Mouse (Mus musculus): ENCODE measurements around the gene Obp2a. TPM values are rescaled to one million over a fixed set of nuclear protein-coding genes. Genes with fewer than 3 reads are reported as not detected.

Gene Obp2a
- polyA plus RNA-seq, 1 experiment from 2014 or later = not detected

- 86% methylated on average over 5 of the region's 5 CpGs for WGBS
- H3K9me3 ChIP-seq (ENCODE audit: control insufficient read depth, low read length) = no peaks in the 10 kb centered on the region
- no peak overlapping the region for H3K27ac ChIP-seq (ENCODE audit: low read length)
- H3K27me3 ChIP-seq (replicated peaks; ENCODE audit: control insufficient read depth, insufficient read depth, low read length) = no peaks in the 10 kb centered on the region
- no peak overlapping the region for H3K4me3 ChIP-seq (replicated peaks; ENCODE audit: low read length)
- H3K4me2 ChIP-seq (ENCODE audit: low read length) = no peak overlapping the region
- ATAC-seq = no peak
- no peak overlapping the region for H3K9ac ChIP-seq (replicated peaks; ENCODE audit: low read depth, low read length)
- no peaks in the 10 kb centered on the region for H3K36me3 ChIP-seq (ENCODE audit: control insufficient read depth, insufficient read depth)
- no peaks in the 10 kb centered on the region for H3K4me1 ChIP-seq (replicated peaks; ENCODE audit: control insufficient read depth, insufficient read depth, low read length)
Observed at GRCm38 (mm10) chr2:25664125-25664524, 35.7 kb upstream of the Obp2a start.

- Histone ChIP-seq H3K27ac (ENCODE audit: low read length) (no peak overlapping the region), H3K9me3 (ENCODE audit: control insufficient read depth, low read length) (no peaks in the 10 kb centered on the region), H3K27me3 (replicated peaks; ENCODE audit: control insufficient read depth, insufficient read depth, low read length) (no peaks in the 10 kb centered on the region), H3K9ac (replicated peaks; ENCODE audit: low read depth, low read length) (no peak overlapping the region), H3K36me3 (ENCODE audit: control insufficient read depth, insufficient read depth) (no peaks in the 10 kb centered on the region), H3K4me1 (replicated peaks; ENCODE audit: control insufficient read depth, insufficient read depth, low read length) (no peaks in the 10 kb centered on the region), H3K4me2 (ENCODE audit: low read length) (no peak overlapping the region), H3K4me3 (replicated peaks; ENCODE audit: low read length) (no peak overlapping the region)
- no peak for ATAC-seq
- 68% methylated on average over 1 of the region's 1 CpGs for WGBS
Observed at GRCm38 (mm10) chr2:25666516-25666915, 33.3 kb upstream of the Obp2a start.

- no peaks in the 10 kb centered on the region for H3K4me1 ChIP-seq (replicated peaks; ENCODE audit: control insufficient read depth, insufficient read depth, low read length)
- 94% methylated on average over 3 of the region's 3 CpGs for WGBS
- no peak within 1 kb of the TSS for H3K27ac ChIP-seq (ENCODE audit: low read length)
- H3K4me3 ChIP-seq (replicated peaks; ENCODE audit: low read length) = no peak within 1 kb of the TSS
- H3K9me3 ChIP-seq (ENCODE audit: control insufficient read depth, low read length) = no peaks in the 10 kb centered on the region
- no peak for ATAC-seq
- H3K9ac ChIP-seq (replicated peaks; ENCODE audit: low read depth, low read length) = no peak within 1 kb of the TSS
- H3K4me2 ChIP-seq (ENCODE audit: low read length) = no peak within 1 kb of the TSS
- no peaks in the 10 kb centered on the region for H3K36me3 ChIP-seq (ENCODE audit: control insufficient read depth, insufficient read depth)
- H3K27me3 ChIP-seq (replicated peaks; ENCODE audit: control insufficient read depth, insufficient read depth, low read length) = no peaks in the 10 kb centered on the region
Observed at GRCm38 (mm10) chr2:25676486-25676885, 23.4 kb upstream of the Obp2a start, which contains the start of gene Lcn6. Gene Lcn6 (plus strand): TSS chr2:25676786.

- WGBS = 84% methylated on average over 6 of the region's 6 CpGs
Observed at GRCm38 (mm10) chr2:25679559-25679958, 20.3 kb upstream of the Obp2a start.

GRCm38 (mm10) chr2:25682426-25682825 lies 17.4 kb upstream of the Obp2a start, which contains the start of gene Lcn10:
Gene Lcn10 (plus strand): TSS chr2:25682726.
- no peak within 1 kb of the TSS for H3K4me3 ChIP-seq (replicated peaks; ENCODE audit: low read length)
- no peaks in the 10 kb centered on the region for H3K4me1 ChIP-seq (replicated peaks; ENCODE audit: control insufficient read depth, insufficient read depth, low read length)
- no peak for ATAC-seq
- H3K4me2 ChIP-seq (ENCODE audit: low read length) = no peak within 1 kb of the TSS
- 78% methylated on average over 2 of the region's 2 CpGs for WGBS
- no peak within 1 kb of the TSS for H3K9ac ChIP-seq (replicated peaks; ENCODE audit: low read depth, low read length)
- H3K36me3 ChIP-seq (ENCODE audit: control insufficient read depth, insufficient read depth) = no peaks in the 10 kb centered on the region
- no peak within 1 kb of the TSS for H3K27ac ChIP-seq (ENCODE audit: low read length)
- no peaks in the 10 kb centered on the region for H3K27me3 ChIP-seq (replicated peaks; ENCODE audit: control insufficient read depth, insufficient read depth, low read length)
- H3K9me3 ChIP-seq (ENCODE audit: control insufficient read depth, low read length) = no peaks in the 10 kb centered on the region

More at GRCm38 (mm10) chr2:25679559-25679958, 20.3 kb upstream of the Obp2a start:
- no peak overlapping the region for H3K4me2 ChIP-seq (ENCODE audit: low read length)
- H3K36me3 ChIP-seq (ENCODE audit: control insufficient read depth, insufficient read depth) = no peaks in the 10 kb centered on the region
- no peak for ATAC-seq
- no peak overlapping the region for H3K27ac ChIP-seq (ENCODE audit: low read length)
- no peaks in the 10 kb centered on the region for H3K4me1 ChIP-seq (replicated peaks; ENCODE audit: control insufficient read depth, insufficient read depth, low read length)
- H3K9ac ChIP-seq (replicated peaks; ENCODE audit: low read depth, low read length) = no peak overlapping the region
- no peaks in the 10 kb centered on the region for H3K9me3 ChIP-seq (ENCODE audit: control insufficient read depth, low read length)
- no peaks in the 10 kb centered on the region for H3K27me3 ChIP-seq (replicated peaks; ENCODE audit: control insufficient read depth, insufficient read depth, low read length)
- no peak overlapping the region for H3K4me3 ChIP-seq (replicated peaks; ENCODE audit: low read length)

GRCm38 (mm10) chr2:25686941-25687340 lies 12.9 kb upstream of the Obp2a start:
- Histone ChIP-seq H3K4me1 (replicated peaks; ENCODE audit: control insufficient read depth, insufficient read depth, low read length) (no peaks in the 10 kb centered on the region), H3K27me3 (replicated peaks; ENCODE audit: control insufficient read depth, insufficient read depth, low read length) (no peaks in the 10 kb centered on the region), H3K4me3 (replicated peaks; ENCODE audit: low read length) (no peak overlapping the region), H3K9me3 (ENCODE audit: control insufficient read depth, low read length) (no peaks in the 10 kb centered on the region), H3K27ac (ENCODE audit: low read length) (no peak overlapping the region), H3K9ac (replicated peaks; ENCODE audit: low read depth, low read length) (no peak overlapping the region), H3K4me2 (ENCODE audit: low read length) (no peak overlapping the region), H3K36me3 (ENCODE audit: control insufficient read depth, insufficient read depth) (no peaks in the 10 kb centered on the region)
- no peak for ATAC-seq
- 66% methylated on average over 4 of the region's 4 CpGs for WGBS

GRCm38 (mm10) chr2:25694605-25695004 lies 5.2 kb upstream of the Obp2a start:
- Histone ChIP-seq H3K27ac (ENCODE audit: low read length) (no peak overlapping the region), H3K4me2 (ENCODE audit: low read length) (no peak overlapping the region), H3K9me3 (ENCODE audit: control insufficient read depth, low read length) (no peaks in the 10 kb centered on the region), H3K4me1 (replicated peaks; ENCODE audit: control insufficient read depth, insufficient read depth, low read length) (no peaks in the 10 kb centered on the region), H3K4me3 (replicated peaks; ENCODE audit: low read length) (no peak overlapping the region), H3K36me3 (ENCODE audit: control insufficient read depth, insufficient read depth) (no peaks in the 10 kb centered on the region), H3K9ac (replicated peaks; ENCODE audit: low read depth, low read length) (no peak overlapping the region), H3K27me3 (replicated peaks; ENCODE audit: control insufficient read depth, insufficient read depth, low read length) (no peaks in the 10 kb centered on the region)
- no peak for ATAC-seq

- Histone ChIP-seq H3K4me1 (replicated peaks; ENCODE audit: control insufficient read depth, insufficient read depth, low read length) (no peaks in the 10 kb centered on the region), H3K27ac (ENCODE audit: low read length) (no peak overlapping the region), H3K36me3 (ENCODE audit: control insufficient read depth, insufficient read depth) (no peaks in the 10 kb centered on the region), H3K4me3 (replicated peaks; ENCODE audit: low read length) (no peak overlapping the region), H3K4me2 (ENCODE audit: low read length) (no peak overlapping the region), H3K9ac (replicated peaks; ENCODE audit: low read depth, low read length) (no peak overlapping the region), H3K27me3 (replicated peaks; ENCODE audit: control insufficient read depth, insufficient read depth, low read length) (no peaks in the 10 kb centered on the region), H3K9me3 (ENCODE audit: control insufficient read depth, low read length) (no peaks in the 10 kb centered on the region)
- no peak for ATAC-seq
- 66% methylated on average over 4 of the region's 4 CpGs for WGBS
Observed at GRCm38 (mm10) chr2:25696951-25697350, 2.9 kb upstream of the Obp2a start.

- Histone ChIP-seq H3K36me3 (ENCODE audit: control insufficient read depth, insufficient read depth) (no peaks in the 10 kb centered on the region), H3K9ac (replicated peaks; ENCODE audit: low read depth, low read length) (no peak overlapping the region), H3K9me3 (ENCODE audit: control insufficient read depth, low read length) (no peaks in the 10 kb centered on the region), H3K27ac (ENCODE audit: low read length) (no peak overlapping the region), H3K27me3 (replicated peaks; ENCODE audit: control insufficient read depth, insufficient read depth, low read length) (no peaks in the 10 kb centered on the region), H3K4me3 (replicated peaks; ENCODE audit: low read length) (no peak overlapping the region), H3K4me1 (replicated peaks; ENCODE audit: control insufficient read depth, insufficient read depth, low read length) (no peaks in the 10 kb centered on the region), H3K4me2 (ENCODE audit: low read length) (no peak overlapping the region)
- 96% methylated on average over 2 of the region's 2 CpGs for WGBS
- ATAC-seq = no peak
Observed at GRCm38 (mm10) chr2:25698696-25699095, 1.1 kb upstream of the Obp2a start.

- Histone ChIP-seq H3K4me2 (ENCODE audit: low read length) (no peak overlapping the region), H3K9ac (replicated peaks; ENCODE audit: low read depth, low read length) (no peak overlapping the region), H3K27ac (ENCODE audit: low read length) (no peak overlapping the region), H3K36me3 (ENCODE audit: control insufficient read depth, insufficient read depth) (no peaks in the 10 kb centered on the region), H3K27me3 (replicated peaks; ENCODE audit: control insufficient read depth, insufficient read depth, low read length) (no peaks in the 10 kb centered on the region), H3K9me3 (ENCODE audit: control insufficient read depth, low read length) (no peaks in the 10 kb centered on the region), H3K4me1 (replicated peaks; ENCODE audit: control insufficient read depth, insufficient read depth, low read length) (no peaks in the 10 kb centered on the region), H3K4me3 (replicated peaks; ENCODE audit: low read length) (no peak overlapping the region)
- 76% methylated on average over 5 of the region's 5 CpGs for WGBS
- no peak for ATAC-seq
Observed at GRCm38 (mm10) chr2:25701001-25701400, 1.2 kb downstream of the Obp2a start.
